Mouse (Mus musculus) C2C12 (cell line): ENCODE results near the gene Wnt3. TPM values are rescaled to one million over a fixed set of nuclear protein-coding genes. Genes with fewer than 3 reads are reported as not detected.

Experiments
- H3K27me3 ChIP-seq: one replicate; pipeline ENCODE4 v1.6.1; 2011; ENCODE audit not compliant: control insufficient read depth, insufficient read depth, insufficient read length
- H3K36me3 ChIP-seq: one replicate; pipeline ENCODE4 v1.6.1; 2011; ENCODE audit not compliant: control insufficient read depth, insufficient read depth
- H3K4me3 ChIP-seq: one replicate; pipeline ENCODE4 v1.5.1; 2011; ENCODE audit warnings: mild to moderate bottlenecking, control low read depth; ENCODE audit not compliant: poor library complexity, insufficient read depth, severe bottlenecking
- H3K79me2 ChIP-seq: one replicate; pipeline ENCODE4 v1.6.1; 2011; ENCODE audit not compliant: control insufficient read depth, insufficient read depth
- H3K79me3 ChIP-seq: one replicate; pipeline ENCODE4 v1.6.1; 2011; ENCODE audit warnings: low read depth, control low read depth
- H3ac ChIP-seq: one replicate; pipeline ENCODE3; 2011; ENCODE audit warnings: low read depth; ENCODE audit not compliant: control insufficient read depth, insufficient read length
- CEBPB ChIP-seq: IDR thresholded peaks from one replicate; pipeline ENCODE4 v1.6.1; 2011; ENCODE audit warnings: low read depth, mild to moderate bottlenecking, control low read depth, moderate library complexity
- CTCF ChIP-seq: IDR thresholded peaks from one replicate; pipeline ENCODE4 v1.5.1; 2011; ENCODE audit not compliant: control insufficient read depth, insufficient read depth, insufficient read length
- FOSL1 ChIP-seq: IDR thresholded peaks from one replicate; pipeline ENCODE4 v1.8.0; 2011; ENCODE audit warnings: mild to moderate bottlenecking, low read length; ENCODE audit not compliant: poor library complexity, insufficient read depth, severe bottlenecking
- MAX ChIP-seq: IDR thresholded peaks from one replicate; pipeline ENCODE4 v1.6.1; 2011; ENCODE audit warnings: mild to moderate bottlenecking, control low read depth
- MYOD1 ChIP-seq: IDR thresholded peaks from one replicate; pipeline ENCODE4 v1.6.1; 2011; ENCODE audit warnings: low read depth; ENCODE audit not compliant: control insufficient read depth, insufficient read length
- MYOG ChIP-seq: IDR thresholded peaks from one replicate; pipeline ENCODE4 v1.6.1; 2011; ENCODE audit not compliant: control insufficient read depth, insufficient read length; ENCODE audit errors: extremely low read depth
- USF1 ChIP-seq: IDR thresholded peaks from one replicate; pipeline ENCODE4 v1.6.1; 2011; ENCODE audit warnings: low read depth, mild to moderate bottlenecking, control low read depth, moderate library complexity
- polyA plus RNA-seq: library from polyadenylated mRNA; unstranded; fragments of >200 nt; fragmentation: generic; extraction: Trizol; gene quantifications from one replicate; pipeline ENCODE4 v1.2.1, GENCODE M21; 2012; ENCODE audit warnings: missing spikeins

Gene Wnt3
- polyA plus RNA-seq, 1 experiment, result 0.01 TPM

DNA sequence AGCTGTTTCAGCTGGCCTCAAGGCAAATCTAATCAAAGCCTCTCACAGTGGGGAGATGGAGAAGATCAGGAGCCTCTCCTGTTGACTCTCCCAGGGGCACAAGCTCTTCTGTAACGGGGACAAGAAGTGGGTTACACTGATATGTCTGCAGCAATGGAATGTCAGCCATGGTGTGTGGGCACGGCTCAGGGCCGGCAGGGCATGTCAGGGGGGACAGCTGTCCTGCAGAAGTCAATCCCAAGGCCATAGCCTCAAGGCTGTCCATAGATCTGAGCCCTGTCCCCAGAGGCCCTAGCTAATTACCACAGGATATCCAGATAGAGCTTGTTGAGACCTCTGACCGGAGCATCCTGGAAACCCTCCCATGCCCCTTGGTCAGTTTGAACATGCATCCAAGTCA lies 30.9 kb downstream of the Wnt3 start:
- Histone ChIP-seq H3K36me3 (no peaks in the 10 kb centered on the region), H3K79me3 (no peaks in the 10 kb centered on the region), H3K4me3 (no peak overlapping the region), H3K79me2 (no peaks in the 10 kb centered on the region), H3ac (no peak overlapping the region), H3K27me3 (peaks cover 58% of the 10 kb centered on the region)
- no peak for TF ChIP-seq CTCF
- TF ChIP-seq MAX, result no peak
- no peak for TF ChIP-seq CEBPB
- TF ChIP-seq USF1, result no peak
- TF ChIP-seq MYOG, result no peak
- no peak for TF ChIP-seq FOSL1
- TF ChIP-seq MYOD1, result no peak

DNA sequence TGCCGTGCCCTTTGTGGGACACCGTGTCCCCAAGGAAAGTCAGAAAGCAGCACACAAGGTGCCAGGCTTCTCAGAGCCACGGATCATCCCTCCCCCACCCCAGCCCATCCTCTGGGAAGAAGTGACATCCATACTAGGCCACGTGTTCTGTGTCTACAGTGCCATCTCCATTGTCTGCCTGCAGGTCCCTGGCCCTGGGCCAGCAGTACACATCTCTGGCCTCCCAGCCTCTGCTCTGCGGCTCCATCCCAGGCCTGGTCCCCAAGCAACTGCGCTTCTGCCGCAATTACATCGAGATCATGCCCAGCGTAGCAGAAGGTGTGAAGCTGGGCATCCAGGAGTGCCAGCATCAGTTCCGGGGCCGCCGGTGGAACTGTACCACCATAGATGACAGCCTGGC lies 34.0 kb downstream of the Wnt3 start:
- peaks cover 88% of the 10 kb centered on the region for H3K27me3 ChIP-seq
- H3K36me3 ChIP-seq, result no peaks in the 10 kb centered on the region
- H3K79me2 ChIP-seq, result no peaks in the 10 kb centered on the region
- H3K79me3 ChIP-seq, result no peaks in the 10 kb centered on the region
- TF ChIP-seq USF1 (no peak), MYOD1 (no peak), CTCF (no peak), MYOG (no peak), FOSL1 (no peak), MAX (no peak), CEBPB (no peak)
- no peak overlapping the region for H3ac ChIP-seq
- H3K4me3 ChIP-seq, result no peak overlapping the region

DNA sequence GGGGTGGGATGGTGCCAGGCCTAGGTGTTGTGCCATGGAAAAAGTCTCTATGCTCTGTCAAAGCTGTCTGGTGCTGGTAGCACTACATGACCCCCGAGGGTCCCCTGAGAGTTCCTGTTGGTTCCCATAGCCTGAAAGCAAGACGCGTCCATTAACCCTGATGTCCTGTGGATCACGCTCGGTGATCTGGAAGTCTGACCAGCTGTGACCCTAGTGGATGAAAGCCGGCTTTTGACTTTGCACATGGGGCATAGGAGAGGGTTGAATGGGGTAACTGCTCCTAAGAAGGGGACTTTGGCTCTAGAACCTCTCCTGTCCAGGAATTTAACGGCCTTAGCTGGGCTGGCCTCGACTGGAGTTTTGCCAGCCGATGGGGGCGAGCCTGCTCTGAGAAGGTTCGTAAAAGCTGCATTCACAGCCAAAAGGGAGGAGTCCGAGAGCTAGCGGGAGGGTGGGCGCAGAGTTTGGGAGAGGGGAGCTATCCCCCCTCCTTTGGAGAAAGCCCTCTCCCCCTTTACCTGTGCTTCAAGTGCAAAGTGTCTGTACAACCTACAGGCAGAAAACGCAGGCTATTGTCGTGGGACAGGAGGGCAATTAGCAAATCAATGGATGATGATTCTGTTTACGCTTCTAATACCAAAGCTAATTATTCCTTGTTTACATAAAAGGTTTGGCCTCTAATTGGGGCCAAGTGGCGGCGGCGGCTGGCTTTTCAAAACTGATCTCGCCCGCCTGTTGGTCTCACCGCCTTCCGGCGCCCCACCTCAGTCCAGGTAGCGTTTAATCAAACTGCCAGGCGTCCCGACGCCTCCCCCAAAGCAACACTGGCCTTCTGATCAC lies 35.0 kb downstream of the Wnt3 start:
- no peaks in the 10 kb centered on the region for H3K79me3 ChIP-seq
- H3K36me3 ChIP-seq, result no peaks in the 10 kb centered on the region
- H3K4me3 ChIP-seq, result no peak overlapping the region
- no peaks in the 10 kb centered on the region for H3K79me2 ChIP-seq
- peaks cover 87% of the 10 kb centered on the region for H3K27me3 ChIP-seq
- no peak overlapping the region for H3ac ChIP-seq
- no peak for TF ChIP-seq CEBPB
- TF ChIP-seq CTCF, result no peak
- TF ChIP-seq MYOG, result no peak
- TF ChIP-seq USF1, result no peak
- TF ChIP-seq MYOD1, result no peak
- TF ChIP-seq FOSL1, result no peak
- TF ChIP-seq MAX, result no peak

DNA sequence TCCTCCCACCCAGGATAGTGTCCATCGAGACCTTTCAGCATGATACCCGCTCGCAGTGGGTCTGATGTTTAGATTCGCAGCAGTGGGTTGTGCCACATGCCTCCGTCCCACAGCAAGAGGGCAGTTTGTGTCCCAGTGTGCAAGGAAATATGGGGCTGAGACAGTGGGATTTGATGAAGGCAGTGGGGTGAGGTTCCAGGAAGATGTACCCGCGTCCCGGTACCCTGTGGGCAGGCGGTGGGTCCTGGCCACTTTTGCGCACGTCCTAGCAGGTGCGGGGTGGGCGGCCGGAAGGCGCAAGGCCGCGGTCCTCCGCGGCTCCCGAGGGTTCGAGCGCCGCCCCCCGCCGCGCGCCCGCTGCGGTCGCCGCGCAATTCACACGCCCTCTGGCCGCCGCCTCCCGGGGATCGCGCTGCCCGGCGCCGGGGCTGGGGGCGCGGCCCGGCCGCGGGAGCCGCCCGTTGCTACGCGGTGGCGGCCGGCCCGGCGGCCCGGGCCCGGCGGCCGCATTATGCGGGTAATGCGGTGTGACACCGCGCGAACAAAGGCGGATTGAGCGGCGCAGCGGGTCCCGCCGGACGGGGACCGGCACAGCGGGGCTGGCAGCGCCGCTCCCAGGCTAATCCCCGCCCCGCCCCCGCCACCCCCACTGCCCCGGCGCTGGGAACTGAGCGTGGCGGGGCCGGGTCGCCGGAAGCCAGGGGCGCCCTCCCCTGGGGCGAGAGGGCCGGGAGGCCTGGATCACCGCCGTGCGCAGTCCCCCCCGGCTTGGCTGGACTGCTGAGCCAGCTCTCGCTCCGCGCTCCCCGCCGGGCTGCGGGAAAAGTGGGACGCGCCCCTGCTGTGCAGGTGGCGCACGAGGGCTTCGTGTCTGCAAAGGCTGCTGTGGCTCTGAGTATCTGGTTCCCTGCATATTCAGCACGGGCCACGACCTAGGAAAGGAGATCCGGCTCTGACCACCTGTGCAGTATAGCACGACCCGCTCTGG lies 36.0 kb downstream of the Wnt3 start:
- H3K79me3 ChIP-seq, result no peaks in the 10 kb centered on the region
- H3K4me3 ChIP-seq, result no peak overlapping the region
- TF ChIP-seq CTCF (no peak), MYOG (no peak), MYOD1 (no peak), MAX (no peak), FOSL1 (no peak), USF1 (no peak)
- no peaks in the 10 kb centered on the region for H3K36me3 ChIP-seq
- peaks cover 82% of the 10 kb centered on the region for H3K27me3 ChIP-seq
- no peaks in the 10 kb centered on the region for H3K79me2 ChIP-seq
- H3ac ChIP-seq, result no peak overlapping the region

DNA sequence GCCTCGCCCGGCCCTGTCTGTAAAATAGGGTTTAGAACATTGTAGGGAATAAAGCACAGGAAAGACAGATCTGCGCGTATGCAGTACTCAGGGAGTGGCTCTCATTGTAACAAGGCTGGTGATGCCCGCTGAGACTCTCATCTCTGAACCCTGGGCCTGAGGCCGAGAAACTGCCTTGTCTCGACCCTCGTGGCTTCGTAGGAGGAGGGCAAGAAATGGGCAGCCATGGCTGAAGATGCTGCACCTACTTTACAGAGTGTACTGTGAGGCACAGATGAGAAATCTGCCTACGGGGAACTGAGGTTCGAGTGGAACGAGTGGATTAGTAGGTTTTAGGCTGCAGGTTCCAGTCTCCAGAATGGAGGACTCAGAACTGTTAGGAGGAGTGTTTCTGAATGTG lies 36.7 kb downstream of the Wnt3 start:
- no peak for TF ChIP-seq MAX
- TF ChIP-seq MYOG, result no peak
- no peak for TF ChIP-seq CEBPB
- Histone ChIP-seq H3K4me3 (no peak overlapping the region), H3K27me3 (peaks cover 77% of the 10 kb centered on the region), H3ac (no peak overlapping the region), H3K79me3 (no peaks in the 10 kb centered on the region), H3K36me3 (no peaks in the 10 kb centered on the region), H3K79me2 (no peaks in the 10 kb centered on the region)
